Mouse (Mus musculus): ENCODE results near the gene Gm614.

The Gm614 gene

DNA sequence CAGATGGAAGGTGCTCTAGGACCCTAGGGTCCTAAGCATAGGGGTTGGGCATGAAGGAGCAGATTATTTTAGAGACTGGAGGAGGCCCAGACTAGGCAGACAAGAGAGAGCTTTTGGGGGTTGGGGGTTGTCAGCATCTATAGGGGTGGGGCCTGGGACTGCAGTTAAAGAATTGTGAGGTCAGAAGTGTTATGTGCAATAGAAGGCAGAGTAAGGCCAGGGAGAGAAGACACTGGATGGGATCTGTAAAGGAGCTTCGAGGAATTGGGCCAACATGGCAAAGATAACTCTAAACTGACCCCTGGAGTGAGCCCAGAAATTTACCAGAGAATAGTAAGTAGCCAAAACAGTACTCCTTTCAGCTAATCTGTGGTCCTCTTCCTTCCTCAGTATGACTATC lies at the start of gene Gm614:
Gm614 (minus strand) TSS at position 101 of the 400 bp plus-strand sequence.
- DNase-seq = no peak

DNA sequence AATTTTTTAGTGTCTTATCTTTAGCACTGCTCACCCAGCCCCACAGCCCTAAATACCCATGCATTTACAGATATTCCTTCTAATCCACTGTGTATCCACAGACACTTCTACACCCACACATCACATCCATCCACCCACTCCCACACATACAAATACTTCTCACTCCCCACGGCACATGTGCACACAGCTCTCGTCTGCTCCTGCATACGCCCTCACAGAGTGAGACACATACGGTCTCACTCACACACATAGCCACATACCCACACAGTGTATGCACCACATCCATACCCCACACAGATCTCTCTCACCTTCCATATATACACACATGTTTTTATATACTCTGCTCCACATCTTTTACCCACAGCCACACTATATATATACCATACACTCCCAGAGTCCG lies 45.5 kb upstream of the Gm614 start:
- DNase-seq = no peak

- DNase-seq = no peak
Measured at GRCm38 (mm10) chrX:101304646-101305045, 40.9 kb upstream of the Gm614 start.

DNA sequence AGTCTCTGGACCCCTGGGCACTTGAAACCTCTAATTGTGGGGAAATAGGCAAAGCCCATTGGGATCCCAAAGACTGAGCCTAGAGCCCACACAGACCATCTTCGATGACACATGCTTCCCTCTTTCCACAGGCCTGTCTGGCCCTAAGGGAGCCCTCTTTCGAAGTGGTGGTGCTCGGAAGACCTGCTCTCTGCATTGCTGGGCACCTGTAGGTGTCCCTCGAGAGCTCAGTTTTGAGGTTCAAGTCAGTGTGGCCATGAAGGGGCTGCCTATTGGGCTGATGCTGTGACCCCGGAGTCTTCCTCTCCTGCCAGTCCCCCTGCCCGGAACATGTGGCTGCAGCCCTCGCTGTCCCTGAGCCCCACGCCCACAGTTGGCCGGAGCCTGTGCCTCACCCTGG lies 37.9 kb upstream of the Gm614 start:
- DNase-seq = no peak

DNA sequence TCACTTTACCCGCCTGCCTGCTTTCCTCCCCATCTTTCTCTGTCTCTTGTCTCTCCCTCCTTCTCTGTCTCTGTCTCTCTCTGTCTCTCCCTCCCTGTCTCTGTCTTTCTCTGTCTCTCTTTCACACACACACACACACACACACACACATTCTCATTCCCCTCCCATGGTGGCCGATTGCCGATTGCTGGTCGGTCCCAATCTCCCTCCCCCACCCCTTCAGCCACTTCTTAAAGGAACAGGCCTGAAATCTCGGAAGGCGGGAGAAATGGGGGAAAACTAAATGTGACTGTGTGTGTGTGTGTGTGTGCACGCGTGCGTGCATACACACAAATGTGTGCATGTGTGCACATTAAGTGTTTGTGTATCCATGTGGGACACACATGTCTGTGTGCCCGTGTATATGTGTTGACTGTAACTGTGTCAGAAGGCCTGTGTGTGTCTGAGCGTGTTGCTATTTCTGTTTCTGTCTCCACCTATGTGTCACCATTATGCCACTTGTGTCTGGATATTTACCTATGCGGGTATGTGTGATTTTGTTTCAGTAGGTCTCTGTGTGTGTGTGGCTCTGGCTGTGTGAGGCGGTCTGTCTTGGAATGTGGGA lies 36.7 kb upstream of the Gm614 start:
- DNase-seq = no peak

DNA sequence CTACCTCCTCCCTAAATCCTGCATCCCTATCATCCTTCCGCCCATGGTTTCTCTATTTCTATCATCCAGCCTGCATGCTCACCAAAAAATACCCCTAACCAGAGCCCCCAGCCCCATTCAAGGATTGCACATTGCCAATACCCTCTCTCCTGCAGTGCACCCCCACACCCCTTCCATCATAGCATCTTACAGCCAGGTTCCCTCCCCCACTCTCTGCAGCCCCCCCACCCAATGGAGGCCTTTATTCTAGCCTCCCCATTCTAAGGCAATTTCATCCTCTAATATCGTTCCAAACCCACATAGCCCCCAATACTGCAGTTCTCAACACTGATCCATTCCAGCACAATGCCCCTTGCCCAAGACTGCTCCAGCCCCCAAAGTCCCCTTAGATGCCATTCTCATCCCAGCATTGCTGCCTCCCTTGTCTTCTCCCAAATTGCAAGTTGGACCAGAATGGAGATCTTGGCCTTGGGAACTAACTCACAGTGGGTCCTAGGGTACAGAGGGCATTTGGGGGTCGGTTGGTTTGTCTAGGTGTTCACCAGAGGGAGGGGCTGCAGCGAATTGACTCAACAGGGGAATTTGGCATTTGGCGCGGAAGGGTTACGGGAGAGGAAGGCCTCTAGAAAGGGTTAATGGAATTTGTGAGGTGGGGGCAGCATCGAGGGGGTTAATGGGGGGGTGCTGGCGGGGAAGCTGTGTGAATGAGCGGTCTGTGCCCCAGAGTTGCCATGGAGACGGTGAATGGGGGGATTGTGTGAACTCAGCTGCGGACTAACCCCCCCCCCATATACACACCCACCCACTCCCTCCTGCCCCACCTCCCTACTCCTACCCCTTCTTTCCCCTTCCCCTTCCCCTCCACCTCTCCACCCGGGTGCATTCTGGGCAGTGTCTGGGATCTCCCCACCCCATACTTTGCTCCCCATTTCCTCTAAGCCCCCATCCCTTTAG lies 36.0 kb upstream of the Gm614 start:
- no peak for DNase-seq

DNA sequence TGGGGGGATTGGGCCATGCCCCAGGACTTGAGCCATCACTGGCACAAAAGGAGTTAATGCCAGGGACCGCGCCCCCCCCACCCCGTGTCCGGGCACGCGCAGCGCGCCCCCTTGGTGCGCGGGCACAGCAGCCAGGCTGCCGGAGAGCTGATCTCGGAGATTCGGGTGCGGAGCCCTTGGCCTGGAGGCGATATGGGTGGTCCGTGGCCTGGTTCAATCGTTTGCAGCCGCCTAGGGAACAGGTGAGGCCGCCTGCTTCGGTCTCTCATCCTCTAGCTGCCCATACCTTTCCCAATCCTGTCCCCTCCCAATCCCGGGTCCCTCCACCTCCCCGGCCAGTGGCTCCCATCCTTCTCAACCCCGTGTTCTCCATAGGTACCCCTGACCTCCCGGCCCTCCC lies 35.3 kb upstream of the Gm614 start, which contains the start of gene Nlgn3:
Nlgn3 (plus strand) TSS at position 114 of the 400 bp plus-strand sequence.
- DNase-seq = peak; percentile 5

DNA sequence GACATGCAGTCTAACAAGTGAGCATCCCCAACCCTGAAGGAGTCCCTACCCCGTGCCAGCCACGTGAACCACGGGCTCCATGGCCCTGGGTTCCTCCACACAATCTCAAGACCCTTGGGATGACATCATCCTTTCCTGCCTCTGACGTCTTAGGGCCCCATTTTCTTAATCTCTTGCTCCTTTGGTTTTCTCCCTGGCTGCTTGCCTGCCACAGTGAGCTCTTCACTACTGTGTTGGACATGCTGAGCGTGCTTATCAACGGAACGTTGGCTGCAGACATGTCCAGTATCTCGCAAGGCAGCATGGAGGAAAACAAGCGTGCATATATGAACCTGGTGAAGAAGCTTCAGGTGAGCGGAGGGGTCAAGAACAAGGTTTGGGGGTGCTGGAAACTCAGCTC lies 26.3 kb upstream of the Gm614 start:
- DNase-seq = no peak

DNA sequence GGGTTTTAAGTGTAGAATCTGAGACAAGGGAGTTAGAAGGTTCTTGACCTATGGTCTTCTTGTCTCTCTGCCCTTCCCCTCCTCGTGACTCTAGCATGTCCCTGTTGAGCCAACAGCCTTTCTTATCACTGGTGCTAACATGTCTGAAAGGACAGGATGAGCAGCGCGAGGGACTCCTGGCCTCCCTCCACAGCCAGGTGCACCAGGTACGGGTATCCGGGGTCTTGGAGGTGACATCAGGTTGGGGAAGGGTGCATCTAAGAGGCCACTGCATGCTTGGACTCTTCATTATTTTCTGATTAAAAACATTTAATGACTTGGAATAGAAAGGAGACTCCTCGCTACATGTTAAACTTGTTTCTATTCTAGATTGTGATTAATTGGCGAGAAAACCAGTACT lies 25.2 kb upstream of the Gm614 start:
- no peak for DNase-seq

DNA sequence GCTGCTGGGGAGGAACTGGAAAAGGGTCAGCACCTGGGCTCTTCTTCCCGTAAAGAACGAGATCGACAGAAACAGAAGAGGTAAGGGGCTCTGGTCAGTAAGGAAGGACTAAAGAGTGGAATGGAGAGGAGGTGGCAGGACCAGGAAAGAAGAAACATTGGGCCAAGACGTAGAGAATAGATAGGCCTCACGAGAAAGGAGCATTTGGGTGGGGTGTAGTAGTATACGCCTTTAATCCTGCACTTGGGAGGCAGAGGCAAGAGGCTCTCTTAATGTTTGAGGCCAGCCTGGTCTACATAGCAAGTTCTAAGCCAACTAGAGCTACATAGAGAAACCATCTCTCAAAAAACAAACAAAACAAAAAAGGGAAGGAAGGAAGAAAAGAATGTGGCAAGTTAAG lies 24.6 kb upstream of the Gm614 start:
- no peak for DNase-seq

DNA sequence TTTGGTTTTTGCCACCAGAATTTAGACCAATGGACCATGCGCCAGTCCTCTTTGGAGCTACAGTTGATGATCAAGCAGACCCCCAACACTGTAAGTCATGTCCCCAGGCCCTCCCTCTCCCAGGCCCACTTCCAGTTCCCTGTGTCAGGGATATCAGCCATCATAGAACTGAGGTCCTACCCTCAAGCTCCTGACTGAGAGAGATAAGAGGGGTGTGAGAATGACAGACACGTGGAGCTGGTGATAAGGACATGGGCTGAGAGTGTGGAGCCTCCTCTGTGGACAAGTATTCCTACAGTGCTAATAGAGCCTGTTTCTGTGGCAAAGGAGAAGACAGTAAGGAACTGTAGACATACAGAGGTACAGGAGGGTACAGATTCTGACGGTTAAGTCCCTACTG lies 23.8 kb upstream of the Gm614 start:
- DNase-seq = no peak

GRCm38 (mm10) chrX:101285953-101286670 lies 22.3 kb upstream of the Gm614 start:
- no peak for DNase-seq

DNA sequence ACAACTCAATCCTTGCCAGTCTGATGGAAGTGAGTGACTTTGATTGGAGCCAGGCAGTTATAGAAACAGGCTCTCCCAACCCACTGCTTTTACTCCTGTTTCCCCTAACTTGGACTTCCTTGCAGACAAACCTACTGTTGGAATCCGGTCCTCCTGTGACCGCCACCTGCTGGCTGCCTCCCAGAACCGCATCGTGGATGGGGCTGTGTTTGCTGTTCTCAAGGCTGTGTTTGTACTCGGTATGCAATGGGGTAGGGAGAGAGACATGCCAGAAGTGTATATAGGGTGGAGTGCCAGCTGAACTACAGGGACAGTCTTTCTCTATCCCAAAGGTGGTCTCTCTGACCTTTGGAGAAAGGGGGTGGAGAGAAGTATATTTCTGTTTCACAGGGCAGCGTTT lies 21.7 kb upstream of the Gm614 start:
- peak; percentile 76 for DNase-seq

- no peak for DNase-seq
Measured at GRCm38 (mm10) chrX:101282813-101283212, 19.0 kb upstream of the Gm614 start.

DNA sequence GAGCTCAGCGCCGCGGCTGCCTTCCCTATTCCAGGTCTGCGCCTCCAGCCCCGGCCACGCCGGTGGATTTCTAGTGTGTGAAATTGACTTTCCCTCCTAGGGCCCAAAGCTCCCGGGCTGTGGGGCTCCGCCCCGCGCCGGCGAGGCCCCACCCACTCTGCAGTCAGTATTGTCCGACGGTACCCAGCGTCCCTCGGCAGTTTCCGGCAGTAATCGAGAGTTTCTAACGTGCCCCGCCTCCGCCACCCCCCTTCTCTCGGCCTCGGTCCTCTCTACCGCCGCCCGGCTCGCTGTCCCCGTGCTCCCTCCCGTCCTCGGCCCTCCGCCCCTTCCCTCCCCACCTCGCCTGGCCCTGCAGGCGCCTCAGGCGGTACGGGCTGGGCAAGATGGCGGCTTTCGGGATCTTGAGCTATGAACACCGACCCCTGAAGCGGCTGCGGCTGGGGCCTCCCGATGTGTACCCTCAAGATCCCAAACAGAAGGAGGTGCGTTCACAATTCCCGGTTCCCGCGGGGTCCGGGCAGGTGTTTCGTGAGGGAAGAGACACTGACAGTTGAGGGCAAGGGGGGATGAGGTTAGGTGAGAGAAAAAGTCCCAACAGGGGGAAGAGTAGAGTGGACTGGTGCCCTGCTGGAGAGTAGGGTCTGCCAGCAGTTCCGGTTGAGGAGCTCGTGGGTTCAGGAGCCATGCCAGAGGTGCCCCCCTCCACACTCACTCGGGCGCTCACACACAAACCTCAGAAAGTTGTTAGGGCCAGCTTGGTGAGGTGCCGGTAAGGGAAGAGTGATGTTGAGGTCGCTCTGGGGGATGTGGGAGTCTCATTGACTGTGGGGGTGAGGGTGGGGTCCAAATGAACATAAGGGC lies 10.3 kb upstream of the Gm614 start, which contains the start of gene Med12:
Med12 (plus strand) TSS at position 156 of the 864 bp plus-strand sequence.
- peak; percentile 89 for DNase-seq

- peak; percentile 51 for DNase-seq
Measured at GRCm38 (mm10) chrX:101273410-101273809, 9.6 kb upstream of the Gm614 start.

DNA sequence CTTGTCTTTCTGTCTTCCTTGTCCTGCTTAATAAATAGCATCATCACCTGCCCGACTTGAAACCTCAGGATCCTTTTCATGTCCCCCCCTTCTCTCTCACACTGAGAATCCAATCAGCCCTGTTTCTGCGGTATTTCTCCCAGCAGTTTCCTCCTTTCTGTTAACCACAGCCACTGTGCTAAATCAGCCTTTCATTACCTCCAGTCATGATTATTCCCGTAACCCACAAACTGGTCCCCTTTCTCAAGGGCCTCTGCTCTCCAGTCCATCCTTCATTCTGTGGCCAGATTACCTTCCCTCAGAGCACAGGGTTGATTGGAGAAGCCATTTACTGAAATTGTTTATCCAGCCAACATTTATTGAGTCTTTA lies 4.9 kb upstream of the Gm614 start, which contains the start of gene Gm20489:
Gm20489 (minus strand) TSS at position 269 of the 370 bp plus-strand sequence.
- DNase-seq = no peak

GRCm38 (mm10) chrX:101268025-101268754 lies 4.4 kb upstream of the Gm614 start, which contains the start of gene Il2rg:
TSS of gene Il2rg (minus strand) at chrX:101268255.
- peak; percentile 72 for DNase-seq

DNA sequence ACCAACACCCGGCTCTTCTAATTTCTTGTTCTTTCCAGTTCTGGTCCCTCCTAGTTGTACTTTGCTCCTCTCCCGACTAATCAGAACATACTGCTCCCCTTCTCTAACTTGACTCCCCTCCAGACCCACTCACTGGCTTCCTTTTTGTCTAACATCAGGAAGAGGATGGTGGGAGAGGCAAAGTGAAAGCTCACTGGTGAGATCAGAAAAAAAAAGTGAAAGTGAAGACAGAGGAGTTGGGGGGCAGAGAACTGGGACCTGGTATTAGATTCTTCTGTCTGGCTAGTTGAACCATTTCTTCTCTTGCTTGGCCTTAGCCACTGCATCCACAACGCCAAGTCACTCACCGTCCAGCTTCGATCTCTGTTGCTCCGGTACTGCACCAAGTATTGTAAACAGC lies 2.8 kb upstream of the Gm614 start:
- no peak for DNase-seq

DNA sequence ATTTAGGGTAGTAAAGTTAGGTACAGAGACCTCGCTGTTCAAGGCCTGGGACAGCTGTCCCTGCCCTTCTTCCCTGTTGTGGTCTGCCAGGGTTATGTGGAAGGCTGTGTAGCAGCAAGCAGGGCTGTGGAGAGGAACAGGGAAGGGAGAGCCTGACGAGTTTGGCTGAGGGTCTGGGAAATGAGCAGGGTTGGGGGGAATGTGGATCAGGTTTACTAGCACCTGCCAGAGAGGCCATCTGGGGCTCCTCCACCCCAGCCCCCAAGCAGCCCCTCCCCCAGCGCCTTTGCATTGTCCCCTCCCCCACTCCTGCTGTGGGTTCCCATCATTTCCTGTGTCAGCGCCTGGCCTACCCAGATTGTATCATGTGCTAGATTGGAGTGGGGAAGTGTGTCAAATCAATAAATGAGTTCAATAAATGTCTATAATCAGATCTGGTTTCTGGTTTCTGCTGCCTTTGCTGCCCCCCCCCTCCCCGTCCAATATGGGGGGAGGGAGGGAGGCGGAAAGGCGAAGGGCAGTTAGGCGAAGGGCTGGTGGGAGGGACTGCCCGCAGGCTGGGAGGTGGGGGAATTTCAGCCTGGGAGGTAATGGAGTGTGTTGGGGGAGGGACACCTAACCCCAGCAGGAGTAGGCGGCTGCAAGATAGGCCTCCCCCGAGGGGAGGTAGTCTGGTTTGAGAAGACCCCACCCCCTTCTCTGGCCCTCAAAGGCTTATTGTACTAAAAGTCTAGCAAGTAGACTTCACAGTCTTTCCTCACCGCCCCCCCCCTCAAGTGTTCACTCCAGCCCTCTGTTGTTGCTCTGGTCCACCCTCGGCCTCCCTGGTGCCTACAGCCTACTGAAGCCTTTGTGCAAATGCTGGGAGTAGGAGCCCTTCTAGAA lies 3.1 kb downstream of the Gm614 start:
- peak; percentile 73 for DNase-seq

DNA sequence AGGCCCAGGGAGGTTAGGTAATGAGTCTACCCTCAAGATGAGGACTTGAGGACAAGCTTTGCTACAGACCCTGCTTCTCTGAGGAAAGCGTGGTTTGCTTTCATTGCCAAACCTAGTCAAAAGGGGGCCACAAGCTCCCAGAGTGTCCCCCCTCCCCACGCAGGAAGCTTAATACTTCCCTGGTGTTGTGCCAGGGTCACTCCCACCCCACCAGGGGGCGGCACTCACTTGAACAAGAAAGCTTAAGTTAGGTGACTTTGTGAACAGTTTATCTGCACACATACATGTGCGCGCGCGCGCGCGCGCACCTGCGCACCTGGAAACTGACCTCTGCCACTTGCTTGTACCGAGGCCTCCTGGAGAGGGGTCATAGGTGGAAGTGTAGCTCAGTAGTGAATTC lies 7.2 kb downstream of the Gm614 start:
- DNase-seq = peak; percentile 79
